Mouse (Mus musculus): ENCODE data around the gene Mettl17. TPM values are rescaled to one million over a fixed set of nuclear protein-coding genes. Genes with fewer than 3 reads are reported as not detected.

Mettl17 gene
- total and polyA plus RNA-seq, 2 experiments from 2014 or later = 47.4 to 54.5 TPM

DNA sequence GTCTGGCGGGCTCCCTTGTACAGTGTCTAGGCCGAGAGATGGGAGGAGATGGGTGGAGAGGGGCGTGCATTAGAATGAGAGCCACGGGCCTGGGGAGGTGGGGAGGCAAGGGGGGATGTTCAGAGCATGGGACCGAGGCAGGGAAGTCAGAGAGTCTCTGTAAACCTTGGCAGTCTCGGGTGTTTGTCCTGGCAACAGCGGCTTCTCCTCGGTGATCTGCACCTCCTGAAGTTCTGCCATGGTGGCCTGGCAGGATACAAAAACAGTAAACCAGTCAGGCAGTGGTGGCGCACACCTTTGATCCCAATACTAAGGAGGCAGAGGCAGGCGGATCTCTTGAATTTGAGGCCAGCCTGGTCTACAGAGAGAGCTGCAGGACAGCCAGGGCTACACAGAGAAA lies 26.7 kb downstream of the Mettl17 start:
- H3K27ac ChIP-seq (ENCODE audit: low read depth, low read length) = no peak overlapping the region
- H3K4me2 ChIP-seq (ENCODE audit: low read depth) = peak overlapping the region; percentile 94; the same call in 1 of the 2 replicates
- H3K9me3 ChIP-seq (ENCODE audit: low read length) = no peaks in the 10 kb centered on the region
- no peak for TF ChIP-seq CTCF (IDR thresholded peaks at IDR 0.05; ENCODE audit: low read depth)
- 79% methylated on average over 10 of the region's 10 CpGs for whole genome bisulfite sequencing
- H3K36me3 ChIP-seq (ENCODE audit: insufficient read depth) = peaks cover 21% of the 10 kb centered on the region; the same call in 1 of the 2 replicates
- H3K27me3 ChIP-seq (ENCODE audit: insufficient read depth, low read length) = no peaks in the 10 kb centered on the region
- DNase-seq (no peak), ATAC-seq (no peak)
- H3K4me1 ChIP-seq (ENCODE audit: insufficient read depth) = peaks cover 5% of the 10 kb centered on the region
- no peak overlapping the region for H3K4me3 ChIP-seq (ENCODE audit: low read depth, low read length)
- no peak overlapping the region for H3K9ac ChIP-seq

- no peak for TF ChIP-seq CTCF (IDR thresholded peaks at IDR 0.05; ENCODE audit: low read depth)
- Histone ChIP-seq H3K27ac (ENCODE audit: low read depth, low read length) (peak overlapping the region; percentile 80), H3K9me3 (ENCODE audit: low read length) (no peaks in the 10 kb centered on the region), H3K27me3 (ENCODE audit: insufficient read depth, low read length) (no peaks in the 10 kb centered on the region), H3K4me2 (ENCODE audit: low read depth) (peak overlapping the region; percentile 94), H3K4me1 (ENCODE audit: insufficient read depth) (peaks cover 5% of the 10 kb centered on the region), H3K4me3 (ENCODE audit: low read depth, low read length) (peak overlapping the region; percentile 67), H3K36me3 (ENCODE audit: insufficient read depth) (peaks cover 15% of the 10 kb centered on the region; the same call in 1 of the 2 replicates), H3K9ac (peak overlapping the region; percentile 69)
- DNase-seq = peak; percentile 24
- 11% methylated on average over 14 of the region's 14 CpGs for WGBS
- ATAC-seq = peak; percentile 37
Measured at GRCm38 (mm10) chr14:51912391-51913061, 27.9 kb downstream of the Mettl17 start.

DNA sequence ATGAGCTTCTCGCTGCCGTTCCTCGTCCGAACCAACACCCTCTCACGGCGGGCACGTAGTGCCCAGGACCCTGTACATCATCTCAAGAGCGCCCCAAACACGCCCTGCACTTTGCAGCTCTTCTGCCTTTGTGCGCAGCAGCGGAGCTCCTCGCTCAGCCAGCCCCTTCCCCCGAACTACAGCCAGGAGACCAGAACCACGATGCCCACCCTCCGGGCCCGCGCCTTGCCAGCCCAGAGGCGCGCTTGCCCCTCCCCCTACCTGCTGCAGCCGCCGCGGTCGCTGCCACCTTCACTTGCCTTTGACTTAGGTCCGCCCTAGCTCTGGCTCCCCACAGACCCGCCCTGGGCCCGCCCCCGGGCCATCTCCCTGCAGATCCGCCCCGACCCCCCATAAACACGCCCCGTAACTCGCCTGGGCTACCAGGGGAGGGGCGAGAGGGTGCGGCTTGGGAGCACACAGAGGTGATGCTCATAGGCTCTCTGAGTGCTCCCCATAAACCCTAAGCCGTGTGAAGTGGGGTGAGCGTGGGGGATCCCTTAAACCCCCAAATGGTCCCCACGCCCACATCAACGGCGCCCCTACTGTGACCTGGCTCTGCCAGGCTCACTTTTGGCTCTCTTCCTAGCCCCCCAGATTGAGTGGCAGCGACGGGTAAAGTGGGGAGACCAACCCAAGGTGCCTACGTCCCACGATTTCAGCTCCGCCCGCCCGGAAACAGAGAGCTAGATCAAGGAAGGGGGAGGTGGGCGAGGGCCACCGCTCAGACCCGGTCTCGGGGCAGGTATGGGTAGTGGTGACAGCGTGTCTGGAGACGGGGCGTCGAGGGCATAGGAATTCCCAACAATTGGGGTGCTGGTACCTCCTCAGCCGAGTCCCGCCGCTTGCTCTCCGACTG lies 28.7 kb downstream of the Mettl17 start:
- Histone ChIP-seq H3K4me2 (ENCODE audit: low read depth) (peak overlapping the region; percentile 94), H3K36me3 (ENCODE audit: insufficient read depth) (peaks cover 8% of the 10 kb centered on the region; the same call in 1 of the 2 replicates), H3K4me3 (ENCODE audit: low read depth, low read length) (peak overlapping the region; percentile 67), H3K9me3 (ENCODE audit: low read length) (no peaks in the 10 kb centered on the region), H3K27me3 (ENCODE audit: insufficient read depth, low read length) (no peaks in the 10 kb centered on the region), H3K4me1 (ENCODE audit: insufficient read depth) (peaks cover 5% of the 10 kb centered on the region), H3K27ac (ENCODE audit: low read depth, low read length) (peak overlapping the region; percentile 80), H3K9ac (peak overlapping the region; percentile 69)
- TF ChIP-seq CTCF (IDR thresholded peaks at IDR 0.05; ENCODE audit: low read depth) = no peak
- WGBS = 2% methylated on average over 58 of the region's 58 CpGs
- ATAC-seq (peak; percentile 80), DNase-seq (peak; percentile 60)

DNA sequence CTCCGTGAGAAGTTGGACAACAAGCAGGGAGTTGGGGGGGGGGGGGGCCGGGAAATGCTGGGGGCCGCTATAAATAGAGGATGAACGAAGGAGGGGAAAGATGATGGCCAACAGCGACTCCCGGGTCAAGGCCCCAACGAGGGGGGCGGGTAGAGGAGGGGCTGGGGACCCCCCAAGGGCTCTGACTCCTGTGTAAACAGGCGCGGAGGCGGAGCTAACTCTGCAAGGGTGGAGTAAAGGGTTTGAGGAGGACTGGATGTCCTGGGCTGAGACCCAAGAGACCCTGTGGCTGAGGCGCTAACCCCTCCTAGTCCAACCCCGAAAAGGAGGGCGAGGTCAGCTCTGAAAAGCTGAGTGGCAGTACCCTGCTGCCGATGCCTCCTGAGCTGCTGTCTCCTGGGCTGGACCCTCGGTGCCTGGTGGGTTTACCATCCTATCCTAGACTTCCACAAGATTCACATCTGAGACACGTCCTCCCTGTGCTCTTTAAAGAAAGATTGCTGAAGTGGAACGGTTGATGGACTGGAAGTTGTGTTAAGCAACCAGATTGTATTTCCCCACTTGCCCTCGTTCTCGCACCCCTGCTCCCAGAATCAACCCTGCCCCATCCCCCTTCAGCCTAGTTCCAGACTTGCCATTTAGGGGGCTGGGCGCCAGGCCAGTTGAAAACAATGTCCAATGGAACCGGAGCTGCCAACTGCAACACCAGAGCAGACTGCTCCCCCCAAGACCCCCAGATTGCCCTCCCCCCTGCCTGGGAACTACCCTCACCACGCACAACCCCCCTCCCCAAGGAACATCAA lies 29.5 kb downstream of the Mettl17 start, which contains the start of gene Ndrg2:
Gene Ndrg2, minus strand, starts transcription at position 199 of the 803 bp plus-strand sequence.
- ATAC-seq (peak; percentile 73), DNase-seq (peak; percentile 81)
- no peaks in the 10 kb centered on the region for H3K27me3 ChIP-seq (ENCODE audit: insufficient read depth, low read length)
- no peaks in the 10 kb centered on the region for H3K9me3 ChIP-seq (ENCODE audit: low read length)
- WGBS = 2% methylated on average over 22 of the region's 23 CpGs
- TF ChIP-seq CTCF (IDR thresholded peaks at IDR 0.05; ENCODE audit: low read depth) = no peak
- peak within 1 kb of the TSS; percentile 80 for H3K27ac ChIP-seq (ENCODE audit: low read depth, low read length)
- H3K4me2 ChIP-seq (ENCODE audit: low read depth) = peak within 1 kb of the TSS; percentile 94
- H3K4me1 ChIP-seq (ENCODE audit: insufficient read depth) = peaks cover 5% of the 10 kb centered on the region
- H3K4me3 ChIP-seq (ENCODE audit: low read depth, low read length) = peak within 1 kb of the TSS; percentile 67
- peaks cover 6% of the 10 kb centered on the region; the same call in 1 of the 2 replicates for H3K36me3 ChIP-seq (ENCODE audit: insufficient read depth)
- peak within 1 kb of the TSS; percentile 69 for H3K9ac ChIP-seq

DNA sequence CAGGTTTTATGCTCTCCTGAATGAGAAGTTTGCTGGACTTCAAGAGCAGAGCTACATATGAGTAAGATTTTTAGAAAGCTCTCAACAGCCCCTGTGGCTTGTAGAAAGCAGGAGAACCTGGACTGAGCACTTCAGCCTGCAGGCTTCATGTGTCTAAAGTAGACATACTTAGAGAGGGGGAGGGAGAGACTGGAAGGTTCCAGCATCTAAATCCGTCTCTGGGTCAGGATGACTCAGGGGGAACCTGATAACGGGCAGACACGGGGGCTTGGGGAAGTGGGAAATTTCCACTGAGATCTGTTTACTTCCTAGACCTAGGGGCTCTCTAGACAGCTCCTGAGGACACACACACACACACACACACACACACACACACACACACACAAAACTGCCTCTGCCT lies 30.4 kb downstream of the Mettl17 start:
- no peak overlapping the region for H3K4me3 ChIP-seq (ENCODE audit: low read depth, low read length)
- no peak overlapping the region for H3K4me2 ChIP-seq (ENCODE audit: low read depth)
- H3K36me3 ChIP-seq (ENCODE audit: insufficient read depth) = no peaks in the 10 kb centered on the region
- no peak for ATAC-seq
- no peak for TF ChIP-seq CTCF (IDR thresholded peaks at IDR 0.05; ENCODE audit: low read depth)
- no peak for DNase-seq
- H3K27me3 ChIP-seq (ENCODE audit: insufficient read depth, low read length) = no peaks in the 10 kb centered on the region
- H3K27ac ChIP-seq (ENCODE audit: low read depth, low read length) = peak overlapping the region; percentile 80
- peaks cover 5% of the 10 kb centered on the region for H3K4me1 ChIP-seq (ENCODE audit: insufficient read depth)
- H3K9ac ChIP-seq = no peak overlapping the region
- H3K9me3 ChIP-seq (ENCODE audit: low read length) = no peaks in the 10 kb centered on the region
- 17% methylated on average over 3 of the region's 3 CpGs for WGBS

- no peaks in the 10 kb centered on the region for H3K27me3 ChIP-seq (ENCODE audit: insufficient read depth, low read length)
- H3K36me3 ChIP-seq (ENCODE audit: insufficient read depth) = no peaks in the 10 kb centered on the region
- ATAC-seq (no peak), DNase-seq (no peak)
- H3K27ac ChIP-seq (ENCODE audit: low read depth, low read length) = no peak overlapping the region
- no peak overlapping the region for H3K4me3 ChIP-seq (ENCODE audit: low read depth, low read length)
- WGBS = 90% methylated on average over 4 of the region's 4 CpGs
- TF ChIP-seq CTCF (IDR thresholded peaks at IDR 0.05; ENCODE audit: low read depth) = no peak
- peaks cover 4% of the 10 kb centered on the region for H3K4me1 ChIP-seq (ENCODE audit: insufficient read depth)
- H3K9me3 ChIP-seq (ENCODE audit: low read length) = no peaks in the 10 kb centered on the region
- no peak overlapping the region for H3K9ac ChIP-seq
- H3K4me2 ChIP-seq (ENCODE audit: low read depth) = no peak overlapping the region
Measured at GRCm38 (mm10) chr14:51916539-51916938, 31.9 kb downstream of the Mettl17 start.

Measured in forebrain, postnatal 0 days (tissue).